In genomic region chr8:57341541-57341840, GRCm38 (mm10) we compare ENCODE assay signal across 14 mouse cellular contexts. TPM values are rescaled to one million over a fixed set of nuclear protein-coding genes. Genes with fewer than 3 reads are reported as not detected.
DNase-seq lines count a peak whose midpoint lies in the region; ATAC-seq lines count a peak whose summit lies in the region.
"Had no signal": no experiment of that assay in that cellular context is flagged by ENCODE, and none has a peak within 500 bp of the region (broad histone marks: within the 10 kb centered on the region; RNA-seq: fewer than 3 reads in every experiment).

No protein-coding gene starts in this region.

- peak; percentile 75 for DNase-seq in heart, embryonic 10.5 days (ENCODE audit: low spot score)
- no peak for DNase-seq in heart, adult 9 months (ENCODE audit: low spot score in 2 of 2)
- peak; percentile 36 for DNase-seq in midbrain, embryonic 10.5 days (ENCODE audit: low spot score)
- no peak for DNase-seq in cerebellum, adult 11 months
- DNase-seq in lung, postnatal 25 days (ENCODE audit: low spot score) = no peak
- DNase-seq: cerebellum, postnatal 36 days; lung, adult 18-20 months; right cerebral cortex, postnatal 25 days had no signal

- no peak overlapping the region for H3K4me2 ChIP-seq in midbrain, embryonic 13.5 days (replicated peaks)
- H3K4me2 ChIP-seq in heart, embryonic 16.5 days (ENCODE audit: low read depth, low read length) = peak overlapping the region; percentile 72
- H3K4me2 ChIP-seq in stomach, embryonic 16.5 days (ENCODE audit: low read depth, low read length) = peak overlapping the region; percentile 52

- WGBS in heart, embryonic 10.5 days = 7% methylated on average over 6 of the region's 6 CpGs
- WGBS in midbrain, embryonic 10.5 days = 1% methylated on average over 6 of the region's 6 CpGs
- WGBS in midbrain, embryonic 13.5 days = 0% methylated on average over 6 of the region's 6 CpGs
- 11% methylated on average over 6 of the region's 6 CpGs for WGBS in heart, embryonic 16.5 days
- WGBS in stomach, embryonic 16.5 days = 18% methylated on average over 6 of the region's 6 CpGs

- H3K27me3 ChIP-seq in heart, embryonic 10.5 days (ENCODE audit: insufficient read depth, poor library complexity, severe bottlenecking) = peaks cover 52% of the 10 kb centered on the region
- peaks cover 100% of the 10 kb centered on the region for H3K27me3 ChIP-seq in midbrain, embryonic 10.5 days (ENCODE audit: low read depth, poor library complexity, severe bottlenecking)
- peaks cover 100% of the 10 kb centered on the region for H3K27me3 ChIP-seq in midbrain, embryonic 13.5 days
- H3K27me3 ChIP-seq in heart, embryonic 16.5 days (ENCODE audit: control insufficient read depth, insufficient read depth, low read length) = 0 out of 2 replicates have a peak, but pooled peaks cover 9% of the 10 kb centered on the region
- H3K27me3 ChIP-seq in stomach, embryonic 16.5 days (ENCODE audit: control insufficient read depth, insufficient read depth, low read length) = peaks cover 87% of the 10 kb centered on the region

- H3K9me3 ChIP-seq in heart, embryonic 10.5 days = no peaks in the 10 kb centered on the region
- H3K9me3 ChIP-seq in midbrain, embryonic 10.5 days (replicated peaks) = no peaks in the 10 kb centered on the region
- no peaks in the 10 kb centered on the region for H3K9me3 ChIP-seq in midbrain, embryonic 13.5 days
- no peaks in the 10 kb centered on the region for H3K9me3 ChIP-seq in heart, embryonic 16.5 days (replicated peaks; ENCODE audit: control insufficient read depth, low read length)
- no peaks in the 10 kb centered on the region for H3K9me3 ChIP-seq in stomach, embryonic 16.5 days (replicated peaks; ENCODE audit: control insufficient read depth, low read length)
- H3K9me3 ChIP-seq: forebrain, embryonic 12.5 days; neural tube, embryonic 15.5 days had no signal

- ATAC-seq in midbrain, embryonic 13.5 days = no peak
- ATAC-seq in heart, embryonic 16.5 days (replicated peaks; ENCODE audit: extremely low read depth, insufficient read depth, low FRiP score) = no peak
- no peak for ATAC-seq in stomach, embryonic 16.5 days (ENCODE audit: insufficient read depth, low FRiP score)

- H3K4me3 ChIP-seq in heart, embryonic 10.5 days = peak overlapping the region; percentile 58
- no peak overlapping the region for H3K4me3 ChIP-seq in midbrain, embryonic 10.5 days
- no peak overlapping the region for H3K4me3 ChIP-seq in midbrain, embryonic 13.5 days (replicated peaks)
- H3K4me3 ChIP-seq in heart, embryonic 16.5 days (ENCODE audit: low read length) = peak overlapping the region; percentile 50
- peak overlapping the region; percentile 39 for H3K4me3 ChIP-seq in stomach, embryonic 16.5 days (replicated peaks; ENCODE audit: low read length)

- peaks cover 1% of the 10 kb centered on the region; the same call in 1 of the 2 replicates for H3K36me3 ChIP-seq in heart, embryonic 10.5 days
- no peaks in the 10 kb centered on the region for H3K36me3 ChIP-seq in midbrain, embryonic 10.5 days
- H3K36me3 ChIP-seq in midbrain, embryonic 13.5 days = no peaks in the 10 kb centered on the region
- no peaks in the 10 kb centered on the region for H3K36me3 ChIP-seq in heart, embryonic 16.5 days (ENCODE audit: control insufficient read depth, insufficient read depth)
- H3K36me3 ChIP-seq in stomach, embryonic 16.5 days (ENCODE audit: control insufficient read depth, insufficient read depth, low read length) = no peaks in the 10 kb centered on the region
- H3K36me3 ChIP-seq: forebrain, embryonic 12.5 days; neural tube, embryonic 15.5 days had no signal

- no peak overlapping the region for H3K9ac ChIP-seq in midbrain, embryonic 13.5 days (replicated peaks)
- peak overlapping the region; percentile 77 for H3K9ac ChIP-seq in heart, embryonic 16.5 days (ENCODE audit: low read length)
- H3K9ac ChIP-seq in stomach, embryonic 16.5 days (ENCODE audit: low read length) = peak overlapping the region; percentile 62
- H3K9ac ChIP-seq: forebrain, embryonic 12.5 days; neural tube, embryonic 15.5 days had no signal

- peaks cover 62% of the 10 kb centered on the region for H3K4me1 ChIP-seq in heart, embryonic 10.5 days
- peaks cover 10% of the 10 kb centered on the region for H3K4me1 ChIP-seq in midbrain, embryonic 10.5 days
- H3K4me1 ChIP-seq in midbrain, embryonic 13.5 days (replicated peaks) = peaks cover 5% of the 10 kb centered on the region
- H3K4me1 ChIP-seq in heart, embryonic 16.5 days (ENCODE audit: control insufficient read depth, insufficient read depth, low read length) = peaks cover 24% of the 10 kb centered on the region
- peaks cover 9% of the 10 kb centered on the region for H3K4me1 ChIP-seq in stomach, embryonic 16.5 days (ENCODE audit: control insufficient read depth, insufficient read depth, low read length)

- H3K27ac ChIP-seq in heart, embryonic 10.5 days = peak overlapping the region; percentile 91
- no peak overlapping the region for H3K27ac ChIP-seq in midbrain, embryonic 10.5 days (replicated peaks)
- no peak overlapping the region for H3K27ac ChIP-seq in midbrain, embryonic 13.5 days
- peak overlapping the region; percentile 67 for H3K27ac ChIP-seq in heart, embryonic 16.5 days (ENCODE audit: low read length)
- no peak overlapping the region for H3K27ac ChIP-seq in stomach, embryonic 16.5 days (ENCODE audit: low read length)
- H3K27ac ChIP-seq: forebrain, embryonic 12.5 days; neural tube, embryonic 15.5 days had no signal

RNA-seq across cellular contexts. Expression of gene Hand2, which starts 20.7 kb away (rescaled TPM):
- 10.3 and 16.7 TPM in 2 replicates for polyA plus RNA-seq in heart, embryonic 10.5 days (2016; fragmentation: Nextera tagmentation; extraction: Ambion mirVana)
- polyA plus RNA-seq in midbrain, embryonic 10.5 days (2016; fragmentation: Nextera tagmentation; extraction: Ambion mirVana) = not detected in 2 replicates
- polyA plus RNA-seq in midbrain, embryonic 13.5 days (2015; fragmentation: Nextera tagmentation; extraction: Ambion mirVana) = not detected in 2 replicates
- 9.0 and 9.3 TPM in 2 replicates for polyA plus RNA-seq in heart, embryonic 16.5 days (2015; fragmentation: Nextera tagmentation; extraction: Ambion mirVana)
- polyA plus RNA-seq in stomach, embryonic 16.5 days (2015; fragmentation: Nextera tagmentation; extraction: Ambion mirVana) = 6.2 and 7.5 TPM in 2 replicates
- polyA plus RNA-seq: forebrain, embryonic 12.5 days; midbrain, embryonic 11.5 days; neural tube, embryonic 15.5 days had no signal

Comparison
In these comparisons a context has a peak if more than half of its experiments do, and no peak if none do; other contexts are left out.
1. DNase-seq: peak in heart, embryonic 10.5 days (single experiment) and midbrain, embryonic 10.5 days (single experiment); none in heart, adult 9 months (0 of 2), cerebellum, adult 11 months (single experiment) and lung, postnatal 25 days (single experiment).
2. H3K27ac ChIP-seq: peak in heart, embryonic 10.5 days (single experiment) and heart, embryonic 16.5 days (single experiment); none in midbrain, embryonic 10.5 days (single experiment), midbrain, embryonic 13.5 days (single experiment) and stomach, embryonic 16.5 days (single experiment).
3. H3K4me3 ChIP-seq: peak in heart, embryonic 10.5 days (single experiment), heart, embryonic 16.5 days (single experiment) and stomach, embryonic 16.5 days (single experiment); none in midbrain, embryonic 10.5 days (single experiment) and midbrain, embryonic 13.5 days (single experiment).